Mouse (Mus musculus) CD4-positive, CD25-positive, alpha-beta regulatory T cell, adult 4 months (primary cell): ENCODE data around the gene Hdac2. TPM values are rescaled to one million over a fixed set of nuclear protein-coding genes. Genes with fewer than 3 reads are reported as not detected.

Experiments
- ATAC-seq: one replicate; pipeline ENCODE4 v1.8.0; 2017
- polyA plus RNA-seq, 2 experiments: library from polyadenylated mRNA; unstranded; fragments of 100-300 nt; shearing (Covaris generic); gene quantifications; one replicate each; pipeline ENCODE4 v1.2.1; 2017

Gene Hdac2
- polyA plus RNA-seq: 10 to 100 TPM in 1 of 2 experiments, 1 to 10 TPM in 1; 7.9 to 18.3 TPM

- peak; percentile 87 for ATAC-seq
Measured at GRCm38 (mm10) chr10:36974086-36974675, at the start of gene Hdac2. Gene Hdac2 (plus strand): TSS chr10:36974544.

- ATAC-seq: no peak
Measured at GRCm38 (mm10) chr10:36928212-36928611, 46.1 kb upstream of the Hdac2 start.

GRCm38 (mm10) chr10:36935863-36936262 is 38.5 kb upstream of the Hdac2 start:
- peak; percentile 93 for ATAC-seq

- ATAC-seq: peak; percentile 54
Measured at GRCm38 (mm10) chr10:36936271-36936670, 38.1 kb upstream of the Hdac2 start.

- no peak for ATAC-seq
Measured at GRCm38 (mm10) chr10:36951742-36952141, 22.6 kb upstream of the Hdac2 start.

GRCm38 (mm10) chr10:36952622-36953021 is 21.7 kb upstream of the Hdac2 start:
- ATAC-seq: no peak

GRCm38 (mm10) chr10:36959563-36960110 is 14.7 kb upstream of the Hdac2 start:
- no peak for ATAC-seq

GRCm38 (mm10) chr10:36964406-36964805 is 9.9 kb upstream of the Hdac2 start:
- ATAC-seq: no peak

GRCm38 (mm10) chr10:36974676-36975520 is 554 bp downstream of the Hdac2 start:
- peak; percentile 48 for ATAC-seq

- ATAC-seq: no peak
Measured at GRCm38 (mm10) chr10:36981866-36982265, 7.5 kb downstream of the Hdac2 start.

- ATAC-seq: no peak
Measured at GRCm38 (mm10) chr10:36992149-36992548, 17.8 kb downstream of the Hdac2 start.

GRCm38 (mm10) chr10:37000839-37001238 is 26.5 kb downstream of the Hdac2 start:
- ATAC-seq: no peak

- ATAC-seq: peak; percentile 79
Measured at GRCm38 (mm10) chr10:37014274-37015107, 40.1 kb downstream of the Hdac2 start.

GRCm38 (mm10) chr10:37015729-37016128 is 41.4 kb downstream of the Hdac2 start:
- no peak for ATAC-seq

- ATAC-seq: no peak
Measured at GRCm38 (mm10) chr10:37016200-37016599, 41.9 kb downstream of the Hdac2 start.

- ATAC-seq: no peak
Measured at GRCm38 (mm10) chr10:37024301-37024700, 50.0 kb downstream of the Hdac2 start.

GRCm38 (mm10) chr10:37028651-37029050 is 54.3 kb downstream of the Hdac2 start:
- ATAC-seq: no peak

GRCm38 (mm10) chr10:37035090-37035497 is 60.8 kb downstream of the Hdac2 start:
- ATAC-seq: no peak

- no peak for ATAC-seq
Measured at GRCm38 (mm10) chr10:37047661-37048098, 73.3 kb downstream of the Hdac2 start.
